Mouse (Mus musculus) erythroblast, adult 5-6 weeks (primary cell): Measurements from ENCODE around the gene Chst11. TPM values are rescaled to one million over a fixed set of nuclear protein-coding genes. Genes with fewer than 3 reads are reported as not detected.

Source experiments
- ATAC-seq: replicated peaks from 2 replicates; pipeline ENCODE4 v1.8.0; 2016; ENCODE audit warnings: moderate number of reproducible peaks, mild to moderate bottlenecking, moderate TSS enrichment, inconsistent platforms; ENCODE audit not compliant: poor library complexity, low FRiP score, severe bottlenecking
- total RNA-seq, 2 experiments: library from RNA; stranded (forward) in 1 of 2; stranded (reverse) in 1 of 2; fragments of 150-400 nt in 1 of 2; fragments of 200-764, 138-1000 nt in 1 of 2; gene quantifications; 2 replicates each; pipeline versions ENCODE4 v1.2.3 to v1.2.4; 2015 to 2017; ENCODE audit warnings: low replicate concordance in 2 of 2

The Chst11 gene
- total RNA-seq, 2 experiments from 2014 or later, result 1.7 to 9.5 TPM

- no peak for ATAC-seq
Measured at GRCm38 (mm10) chr10:83066159-83066558, 80.9 kb downstream of the Chst11 start.

GRCm38 (mm10) chr10:83067305-83067704 lies 82.0 kb downstream of the Chst11 start:
- ATAC-seq, result no peak

- ATAC-seq, result no peak
Measured at GRCm38 (mm10) chr10:83068466-83068865, 83.2 kb downstream of the Chst11 start.

GRCm38 (mm10) chr10:83069791-83070190 lies 84.5 kb downstream of the Chst11 start:
- ATAC-seq, result no peak

- 0 out of 2 replicates have a peak, but pooled peaks have one; percentile 15 for ATAC-seq
Measured at GRCm38 (mm10) chr10:83071785-83072580, 86.7 kb downstream of the Chst11 start.

- ATAC-seq, result 0 out of 2 replicates have a peak, but pooled peaks have one; percentile 23
Measured at GRCm38 (mm10) chr10:83073119-83073518, 87.8 kb downstream of the Chst11 start.

GRCm38 (mm10) chr10:83076816-83077215 lies 91.5 kb downstream of the Chst11 start:
- ATAC-seq, result no peak

GRCm38 (mm10) chr10:83078723-83079122 lies 93.4 kb downstream of the Chst11 start:
- ATAC-seq, result no peak

GRCm38 (mm10) chr10:83079755-83080154 lies 94.5 kb downstream of the Chst11 start:
- no peak for ATAC-seq

GRCm38 (mm10) chr10:83080275-83080741 lies 95.0 kb downstream of the Chst11 start:
- peak; percentile 75 for ATAC-seq

GRCm38 (mm10) chr10:83080930-83081329 lies 95.6 kb downstream of the Chst11 start:
- ATAC-seq, result no peak

GRCm38 (mm10) chr10:83083946-83084345 lies 98.6 kb downstream of the Chst11 start:
- no peak for ATAC-seq

GRCm38 (mm10) chr10:83088318-83088717 lies 103.0 kb downstream of the Chst11 start:
- ATAC-seq, result no peak

- ATAC-seq, result no peak
Measured at GRCm38 (mm10) chr10:83088826-83089225, 103.5 kb downstream of the Chst11 start.

GRCm38 (mm10) chr10:83090185-83090584 lies 104.9 kb downstream of the Chst11 start:
- ATAC-seq, result no peak

GRCm38 (mm10) chr10:83093705-83094104 lies 108.4 kb downstream of the Chst11 start:
- no peak for ATAC-seq

- no peak for ATAC-seq
Measured at GRCm38 (mm10) chr10:83094248-83094647, 109.0 kb downstream of the Chst11 start.

GRCm38 (mm10) chr10:83094821-83095725 lies 109.8 kb downstream of the Chst11 start:
- ATAC-seq, result no peak

GRCm38 (mm10) chr10:83096257-83096656 lies 111.0 kb downstream of the Chst11 start:
- no peak for ATAC-seq

- no peak for ATAC-seq
Measured at GRCm38 (mm10) chr10:83098940-83099339, 113.6 kb downstream of the Chst11 start.
